Mouse (Mus musculus): ENCODE results near the gene Rbbp8nl.

Gene Rbbp8nl

DNA sequence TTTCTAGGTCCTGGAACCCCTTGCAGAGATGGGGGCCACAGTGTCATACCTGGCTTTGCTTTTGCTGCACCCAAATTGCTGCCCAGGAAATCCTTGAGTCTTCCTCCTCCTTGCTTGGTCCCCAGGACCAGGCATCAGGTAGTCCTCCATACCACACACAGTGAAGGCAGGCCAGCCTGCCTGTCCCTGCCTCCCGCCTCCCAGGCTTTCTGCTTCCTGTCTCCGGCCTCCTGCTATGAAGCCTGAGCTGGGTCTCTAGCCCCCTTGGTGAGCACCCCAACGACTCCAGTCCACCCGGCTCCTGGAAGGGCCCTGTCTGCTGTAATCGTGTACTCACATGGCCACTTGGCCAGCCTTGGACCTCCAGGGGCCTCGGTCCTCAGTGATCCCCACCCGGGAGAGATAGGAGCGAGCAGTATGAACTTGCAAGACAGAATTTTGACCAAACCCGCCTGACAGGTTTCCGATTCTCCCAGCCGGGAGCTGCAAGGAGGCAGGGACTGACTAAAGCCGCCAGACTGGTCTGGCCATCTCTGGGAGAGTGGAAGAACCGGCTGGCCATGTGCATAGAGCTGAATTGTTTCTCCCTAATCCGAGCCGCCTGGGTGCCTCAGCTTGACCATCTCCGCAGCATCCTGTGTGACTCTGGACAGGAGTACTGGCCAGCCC, at the start of gene Rbbp8nl:
TSS of gene Rbbp8nl (minus strand) at position 440 of the 669 bp plus-strand sequence.
- DNase-seq (ENCODE audit: low spot score in 2 of 2): no peak

DNA sequence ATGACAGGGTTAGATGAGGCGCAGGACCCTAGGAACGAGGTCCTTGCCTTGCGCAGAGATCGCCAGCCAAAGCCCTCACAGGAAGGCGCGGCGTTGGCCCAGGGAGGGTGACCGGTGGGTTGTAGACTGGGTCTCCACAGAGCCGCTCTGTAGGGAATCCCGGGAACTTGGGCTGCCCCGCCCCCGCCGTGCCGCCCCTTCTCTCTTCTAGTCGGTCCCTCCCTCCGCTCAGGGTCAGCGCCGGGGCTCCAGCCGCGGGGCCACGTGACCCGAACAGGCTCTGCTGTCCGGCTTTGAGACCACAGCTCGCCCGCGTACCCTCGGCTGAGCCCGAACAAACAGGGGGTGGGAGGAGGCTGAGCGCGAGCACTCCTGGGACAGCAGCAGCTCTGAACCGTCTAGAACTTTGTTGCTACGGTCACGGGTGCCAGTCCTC, 44.9 kb upstream of the Rbbp8nl start, which contains the start of gene Gata5:
TSS of gene Gata5 (minus strand) at position 149 of the 436 bp plus-strand sequence.
- no peak for DNase-seq (ENCODE audit: low spot score in 2 of 2)

DNA sequence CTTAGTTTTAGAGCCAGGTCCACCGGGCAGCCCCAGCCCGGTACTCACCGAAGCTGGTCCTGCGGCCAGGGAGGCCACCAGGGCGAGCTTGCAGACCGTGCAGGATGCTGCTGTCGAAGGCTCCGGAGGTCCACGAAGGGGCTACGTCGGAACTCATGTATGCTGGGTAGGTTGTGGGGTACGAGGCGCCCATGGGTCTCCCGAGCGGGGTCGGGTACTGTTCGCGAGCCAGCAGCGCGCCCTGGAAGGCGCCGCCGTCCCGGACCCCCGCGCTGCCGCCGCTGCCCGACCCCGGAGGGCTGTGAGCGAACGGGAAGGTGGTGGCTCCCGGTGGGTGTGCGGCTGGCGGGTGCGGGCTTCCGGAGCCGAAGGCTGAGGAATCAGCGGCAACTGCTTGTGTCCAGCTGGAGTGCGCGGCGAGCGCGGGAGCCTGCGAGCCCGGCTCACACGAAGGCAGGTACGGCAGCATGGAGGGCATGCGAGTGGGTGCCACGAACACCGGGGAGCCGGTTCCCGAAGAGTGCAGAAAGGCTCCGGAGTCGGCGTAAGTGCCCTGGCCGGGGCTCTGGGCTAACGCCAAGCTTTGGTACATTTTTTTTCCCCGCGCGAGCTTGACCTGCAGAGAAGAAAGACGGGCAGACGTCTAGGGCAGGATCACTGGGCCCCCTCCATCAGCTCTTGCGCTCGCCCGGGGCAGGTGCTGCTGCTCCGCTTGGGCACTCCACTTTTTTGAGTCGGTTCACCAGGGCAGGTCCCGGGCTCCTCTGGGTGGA, 44.3 kb upstream of the Rbbp8nl start:
- no peak for DNase-seq (ENCODE audit: low spot score in 2 of 2)

DNA sequence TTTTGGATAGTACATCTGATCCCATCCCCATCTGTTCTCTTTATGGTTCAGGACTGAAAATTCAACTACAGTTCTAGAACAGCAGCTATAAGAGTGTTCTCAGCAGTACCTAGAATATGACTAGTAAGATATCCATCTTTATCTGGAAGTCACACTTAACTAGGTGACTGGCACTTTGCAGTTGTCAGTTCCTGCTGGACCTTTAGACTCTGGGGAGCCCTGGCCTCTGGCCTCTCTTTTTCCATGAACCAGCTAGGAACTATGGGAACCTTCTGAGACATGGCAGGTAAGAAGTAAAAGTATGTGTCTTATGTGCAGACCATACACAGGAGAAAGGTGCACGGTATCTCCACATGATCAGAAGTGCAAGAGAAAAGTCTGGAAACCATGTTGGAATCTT, 39.8 kb upstream of the Rbbp8nl start:
- DNase-seq (ENCODE audit: low spot score in 2 of 2): no peak

DNA sequence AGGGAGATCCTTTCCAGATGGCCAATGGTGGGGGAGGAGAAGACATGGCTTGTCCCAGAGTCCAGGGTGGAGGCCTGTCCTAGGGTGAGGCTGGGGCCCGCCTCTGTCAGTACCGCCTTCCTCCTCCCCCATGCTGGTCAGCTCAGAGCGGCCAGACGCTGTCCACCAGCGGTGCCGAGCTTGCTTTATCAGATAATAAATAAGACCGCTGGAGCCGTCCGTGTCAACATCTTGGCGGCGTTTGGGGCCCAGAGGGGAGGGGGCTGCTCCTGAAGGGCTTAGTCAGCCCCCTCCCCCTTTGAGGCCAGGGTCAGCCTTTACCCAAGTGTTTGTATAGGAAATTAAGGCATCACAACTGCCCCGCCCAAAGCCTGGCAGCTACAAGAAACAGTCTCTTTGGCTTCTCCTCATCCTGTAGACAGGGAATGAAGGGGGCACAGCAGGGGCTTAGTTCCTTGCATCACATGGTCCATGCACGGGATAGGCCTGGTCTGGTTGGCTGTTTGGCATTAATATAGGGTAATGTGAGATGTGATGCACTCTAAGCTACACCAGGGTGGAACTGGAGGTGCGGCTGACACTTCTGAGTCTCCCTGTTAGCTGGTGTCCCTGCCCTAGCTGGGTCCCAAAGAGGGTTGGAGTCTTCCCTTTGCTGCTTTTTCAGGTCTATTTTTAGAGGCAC, 33.1 kb upstream of the Rbbp8nl start:
- DNase-seq (ENCODE audit: low spot score in 2 of 2): no peak

DNA sequence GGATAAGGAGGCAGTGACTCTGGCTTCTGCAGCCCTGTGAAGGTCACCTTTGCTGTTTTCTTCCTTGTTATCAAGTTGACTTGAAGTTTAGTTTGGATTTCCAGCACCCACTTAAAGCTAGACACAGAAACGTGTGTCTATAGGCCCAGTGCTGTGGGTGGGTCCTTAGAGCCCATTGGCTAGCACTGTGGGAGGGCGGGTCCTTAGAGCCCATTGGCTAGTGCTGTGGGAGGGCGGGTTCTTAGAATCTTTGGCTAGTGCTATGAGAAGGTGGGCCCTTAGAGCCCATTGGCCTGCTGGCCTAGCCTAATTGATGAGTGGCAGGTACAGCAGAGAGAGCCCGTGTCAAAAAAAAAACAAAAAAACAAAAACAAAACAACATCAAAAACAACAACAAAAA, 30.5 kb upstream of the Rbbp8nl start:
- no peak for DNase-seq (ENCODE audit: low spot score in 2 of 2)

DNA sequence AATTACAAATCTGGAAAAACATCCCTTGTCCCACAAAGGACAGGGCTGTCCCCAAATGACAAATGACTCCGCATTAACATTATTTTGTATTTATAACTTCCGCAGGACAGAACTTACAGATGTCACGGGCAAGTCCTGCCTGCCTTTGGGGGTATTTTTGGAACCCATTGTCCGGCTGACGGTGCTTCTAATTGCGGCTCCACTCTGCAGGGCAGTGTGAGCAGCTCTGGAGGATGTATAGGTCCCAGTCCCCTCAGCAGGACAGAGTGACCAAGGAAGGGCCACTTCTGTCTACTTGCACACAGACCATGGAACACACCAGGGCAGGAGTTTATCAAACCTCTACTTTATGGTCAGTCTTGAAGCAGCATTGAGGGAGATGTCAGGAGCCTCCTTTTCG, 27.9 kb upstream of the Rbbp8nl start:
- DNase-seq (ENCODE audit: low spot score in 2 of 2): no peak

DNA sequence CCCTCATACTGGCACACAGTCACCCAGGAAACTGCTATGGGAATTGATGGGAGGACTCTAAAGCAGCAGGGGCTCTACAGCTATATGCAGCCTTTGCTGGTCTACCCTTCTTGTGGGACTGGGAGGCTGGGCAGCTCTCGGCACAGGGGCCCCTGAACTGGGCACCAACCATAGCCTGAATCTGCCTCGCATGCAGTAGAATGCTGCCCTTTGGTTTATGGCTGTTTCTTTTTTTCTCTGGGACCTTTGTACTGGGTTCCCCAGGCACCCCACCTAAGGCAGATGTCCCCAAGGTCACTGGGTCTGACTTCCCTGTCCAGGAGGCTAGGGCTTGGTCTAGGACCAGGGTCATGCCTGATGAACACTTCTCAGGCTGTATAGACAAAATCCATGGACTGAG, 24.6 kb upstream of the Rbbp8nl start:
- DNase-seq (ENCODE audit: low spot score in 2 of 2): no peak

DNA sequence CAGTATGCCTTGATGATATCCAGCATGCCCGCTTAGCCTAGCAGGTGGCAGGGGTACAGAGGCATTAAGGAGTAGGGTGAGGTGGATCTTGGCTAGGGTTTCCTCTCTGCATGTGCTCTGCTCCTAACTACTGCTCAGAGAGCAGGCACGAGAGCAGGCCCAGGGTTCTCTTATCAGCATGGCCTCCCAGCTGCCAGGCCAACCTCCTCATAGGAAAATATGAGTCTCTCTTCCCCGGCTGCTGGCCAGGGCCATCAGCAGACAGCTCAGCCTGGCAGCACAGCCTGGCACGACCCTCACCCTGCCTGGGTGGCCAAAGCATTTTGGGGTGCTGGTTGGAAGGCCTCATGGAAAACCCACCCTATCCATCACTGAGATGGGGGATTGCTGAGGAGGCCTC, 21.5 kb upstream of the Rbbp8nl start:
- DNase-seq (ENCODE audit: low spot score in 2 of 2): no peak

DNA sequence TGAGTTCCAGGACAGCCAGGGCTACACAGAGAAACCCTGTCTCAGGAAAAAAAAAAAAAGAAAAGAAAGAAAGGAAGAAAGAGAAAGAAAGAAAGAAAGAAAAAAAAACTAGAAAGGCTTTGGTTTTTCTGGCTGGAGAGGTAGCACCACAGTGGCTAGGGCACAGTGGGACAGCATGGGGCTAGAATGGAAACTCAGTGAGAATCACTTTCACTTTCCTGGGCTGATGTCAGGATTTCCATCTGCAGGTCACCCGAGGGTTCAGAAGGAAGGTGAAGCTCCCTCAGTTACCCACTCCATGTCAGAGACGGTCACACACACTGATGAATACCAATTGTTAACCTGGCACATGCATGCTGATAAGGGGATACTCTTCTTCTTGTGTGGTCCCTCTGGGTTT, 18.0 kb upstream of the Rbbp8nl start:
- no peak for DNase-seq (ENCODE audit: low spot score in 2 of 2)

DNA sequence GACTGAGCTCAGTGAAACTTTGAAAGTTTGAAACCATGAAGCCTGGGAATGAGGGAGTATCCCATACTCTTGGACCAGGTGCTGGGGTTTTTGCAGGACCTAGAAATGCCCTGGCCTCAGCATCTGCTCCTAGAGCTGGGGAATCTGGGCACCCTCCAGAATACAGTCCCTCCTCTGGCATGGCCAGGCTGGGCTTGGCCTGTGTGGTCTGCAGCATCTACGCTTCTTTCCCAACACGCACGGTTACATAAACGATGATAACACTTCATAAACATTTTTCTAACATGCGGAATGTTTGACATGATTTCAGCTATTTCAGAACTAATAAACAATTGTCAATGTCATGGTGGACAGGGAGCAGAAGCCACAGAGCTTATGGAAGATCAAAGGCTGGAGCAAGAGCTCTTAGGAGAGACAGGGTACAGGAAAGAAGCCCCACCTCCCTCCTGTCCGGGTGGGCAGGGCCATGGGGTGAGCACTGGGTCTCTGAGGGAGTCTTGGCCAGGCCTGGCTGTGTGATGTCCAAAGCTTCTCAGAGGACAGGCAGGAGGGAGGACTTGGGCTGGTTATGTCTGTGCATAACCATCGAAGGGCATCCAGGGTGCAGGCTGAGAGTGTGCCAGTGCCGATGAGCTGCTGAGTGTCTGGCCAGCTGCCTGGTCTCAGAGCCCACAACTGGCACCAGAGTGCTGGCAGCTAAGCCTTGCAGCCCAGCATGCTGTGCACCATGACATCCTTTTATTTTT, 16.9 kb upstream of the Rbbp8nl start:
- DNase-seq (ENCODE audit: low spot score in 2 of 2): no peak

DNA sequence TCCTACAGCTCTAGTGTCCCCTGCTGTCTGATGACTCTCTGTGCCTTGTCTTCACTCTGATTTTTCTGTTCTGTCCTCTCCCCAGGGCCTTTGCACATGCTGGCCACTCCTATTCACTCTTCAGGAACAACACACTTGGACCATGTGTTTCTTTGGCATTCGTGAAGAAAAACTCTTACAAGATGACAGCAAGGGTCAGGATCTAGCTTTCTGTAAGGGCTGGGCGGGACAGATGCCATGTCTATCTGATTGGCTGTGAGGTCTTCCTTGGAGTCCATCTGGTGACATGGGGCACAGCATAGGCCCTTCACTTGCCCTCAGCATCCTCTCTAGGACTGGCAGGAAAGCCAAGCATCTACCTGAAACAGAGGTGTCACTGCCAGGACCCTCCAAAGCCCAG, 16.3 kb upstream of the Rbbp8nl start:
- DNase-seq (ENCODE audit: low spot score in 2 of 2): no peak

DNA sequence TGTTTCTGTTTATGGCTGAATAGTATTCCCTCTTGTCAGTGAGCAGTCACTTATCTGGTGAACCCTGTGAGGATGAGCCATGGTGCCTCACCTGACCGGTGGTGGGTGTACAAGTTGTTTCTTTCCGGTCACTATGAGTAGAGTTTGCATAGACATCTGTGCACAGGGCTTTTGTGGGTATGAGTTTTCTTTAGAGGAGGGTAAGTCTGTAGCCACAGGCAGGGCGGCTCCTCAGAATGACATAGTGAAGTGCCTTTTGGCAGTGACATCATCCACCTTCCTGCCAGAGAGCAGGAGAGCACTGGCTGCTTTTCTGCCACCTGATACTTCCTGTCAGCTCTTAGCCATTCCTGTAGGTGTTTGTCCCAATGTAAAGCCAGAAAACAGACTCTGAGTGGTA, 15.8 kb upstream of the Rbbp8nl start:
- DNase-seq (ENCODE audit: low spot score in 2 of 2): no peak

DNA sequence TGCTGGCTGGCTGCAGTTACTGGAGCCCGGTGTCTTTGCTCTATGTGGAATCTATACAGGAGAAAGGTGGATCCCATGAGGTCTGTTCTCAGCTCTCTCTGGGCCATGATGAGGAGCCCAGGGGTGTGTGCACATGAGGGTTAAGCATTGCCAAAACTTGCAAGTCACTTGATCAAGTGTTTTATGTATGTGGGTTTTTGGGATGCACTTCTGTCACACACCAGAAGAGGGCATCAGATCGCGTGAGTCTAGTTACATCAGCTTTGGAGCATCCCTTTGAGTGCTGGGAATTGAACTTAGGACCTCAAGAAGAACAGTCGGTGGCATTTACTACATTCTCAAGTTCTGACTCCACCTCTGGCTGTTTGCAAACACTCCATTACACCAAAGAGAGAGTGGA, 14.9 kb upstream of the Rbbp8nl start:
- no peak for DNase-seq (ENCODE audit: low spot score in 2 of 2)

DNA sequence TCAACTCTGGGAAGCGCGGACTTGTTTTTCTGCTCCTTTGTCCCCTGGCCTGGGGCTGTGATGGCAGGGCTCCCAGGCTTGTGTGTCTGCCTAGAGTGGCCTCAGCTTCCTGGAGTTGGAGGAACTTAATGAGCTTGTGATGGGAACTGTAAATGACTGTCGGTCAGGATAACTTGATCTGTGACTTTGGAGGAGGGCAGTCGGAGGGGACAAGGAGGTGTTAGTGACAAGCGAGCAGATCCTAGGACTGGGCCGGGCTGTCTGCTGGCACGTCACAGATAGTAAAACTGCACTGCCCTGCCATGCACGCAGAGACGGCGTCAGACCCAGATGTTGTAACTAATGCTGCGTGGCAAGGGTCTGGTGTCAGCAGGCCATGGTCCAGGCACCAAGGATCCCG, 13.8 kb upstream of the Rbbp8nl start:
- DNase-seq (ENCODE audit: low spot score in 2 of 2): no peak

DNA sequence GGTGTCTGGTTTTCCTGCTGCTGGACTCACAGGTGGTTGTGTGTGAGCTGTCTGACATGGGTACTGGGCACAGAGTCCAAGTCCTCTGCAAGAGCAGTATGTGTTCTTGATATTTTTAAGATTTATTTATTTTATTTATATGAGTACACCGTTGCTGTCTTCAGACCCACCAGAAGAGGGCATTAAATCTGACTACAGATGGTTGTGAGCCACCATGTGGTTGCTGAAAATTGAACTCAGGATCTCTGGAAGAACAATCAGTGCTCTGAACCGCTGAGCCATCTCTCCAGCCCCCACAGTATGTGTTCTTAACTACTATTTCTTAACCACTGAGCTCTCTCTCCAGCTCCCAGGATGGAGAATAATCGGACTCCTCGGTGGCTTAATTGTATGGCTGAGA, 12.5 kb upstream of the Rbbp8nl start:
- no peak for DNase-seq (ENCODE audit: low spot score in 2 of 2)

DNA sequence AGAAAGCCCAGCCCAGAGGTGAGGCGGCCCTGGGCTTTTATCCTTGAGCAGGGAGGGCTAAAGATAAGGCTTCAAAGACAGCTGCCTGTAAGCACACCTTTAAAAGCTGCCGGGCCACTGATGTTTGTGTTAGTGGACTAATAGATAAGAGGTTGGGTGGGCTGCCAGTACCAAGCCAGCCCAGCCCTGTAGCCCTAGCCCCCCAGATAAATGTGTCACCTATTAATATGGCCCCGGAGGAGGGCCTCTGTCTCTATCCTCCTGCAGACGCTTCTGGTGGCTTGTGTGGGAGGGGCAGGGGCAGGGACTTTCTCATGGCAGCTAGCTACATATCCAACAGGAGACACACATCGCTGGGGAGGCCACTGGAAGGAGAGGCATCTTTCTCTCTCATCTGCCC, 11.1 kb upstream of the Rbbp8nl start:
- no peak for DNase-seq (ENCODE audit: low spot score in 2 of 2)

DNA sequence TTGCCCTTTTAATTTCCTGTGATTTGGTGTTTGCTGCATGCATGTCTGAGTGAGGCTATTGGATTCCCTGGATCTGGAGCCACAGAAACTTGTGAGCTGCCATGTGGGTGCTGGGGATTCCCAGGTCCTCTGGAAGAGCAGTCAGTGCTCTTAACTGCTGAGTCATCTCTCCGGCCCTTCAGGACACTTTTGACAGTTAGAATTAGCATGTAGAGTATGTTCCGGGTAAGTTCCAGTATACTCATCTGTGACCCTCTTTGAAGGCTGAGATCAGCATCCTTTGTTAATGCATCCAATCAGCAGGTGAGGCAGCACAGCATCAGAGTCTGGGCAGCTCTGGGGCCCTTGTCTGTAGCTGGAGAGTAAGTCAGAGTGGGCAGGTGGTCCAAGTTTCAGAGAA, 10.6 kb upstream of the Rbbp8nl start:
- DNase-seq (ENCODE audit: low spot score in 2 of 2): no peak

DNA sequence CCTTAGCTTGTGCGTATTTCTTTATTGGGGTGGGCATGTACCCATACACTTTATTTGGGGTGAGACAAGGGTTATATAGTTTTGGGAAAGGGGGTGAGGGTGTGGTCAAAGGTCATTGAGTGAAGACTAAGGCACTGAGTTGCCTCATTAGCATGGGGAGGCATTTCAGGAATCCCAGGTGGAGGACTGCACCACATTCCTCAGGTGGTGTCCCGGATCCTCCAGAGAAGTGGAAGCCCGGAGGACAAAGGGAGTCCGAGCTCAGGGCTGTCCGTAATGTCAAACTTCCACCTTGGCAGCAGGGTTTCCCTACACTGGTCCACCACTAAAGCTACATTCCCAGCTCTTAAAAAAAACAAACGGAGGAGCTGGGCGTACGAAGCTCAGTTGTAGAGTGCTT, 3.2 kb upstream of the Rbbp8nl start:
- DNase-seq (ENCODE audit: low spot score in 2 of 2): no peak

DNA sequence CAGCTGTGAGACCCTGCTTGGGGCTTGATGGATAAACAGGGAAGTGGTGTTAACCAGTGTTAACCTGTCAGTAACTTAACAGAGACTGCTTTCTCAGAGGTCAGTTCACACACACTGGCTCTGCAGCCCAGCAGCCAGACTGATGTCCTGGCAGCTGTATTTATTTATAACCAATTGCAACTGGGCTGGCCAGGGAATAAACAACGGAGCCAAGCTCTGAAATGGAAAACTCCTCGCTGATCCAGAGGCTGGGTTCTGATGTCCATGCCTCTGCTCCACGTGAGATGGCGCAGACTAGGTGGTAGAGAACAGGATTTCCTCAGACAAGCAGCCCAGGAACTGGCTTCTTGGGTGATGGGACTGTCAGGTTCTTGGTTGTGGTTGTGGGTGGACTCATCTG, 2.3 kb upstream of the Rbbp8nl start:
- no peak for DNase-seq (ENCODE audit: low spot score in 2 of 2)

DNA sequence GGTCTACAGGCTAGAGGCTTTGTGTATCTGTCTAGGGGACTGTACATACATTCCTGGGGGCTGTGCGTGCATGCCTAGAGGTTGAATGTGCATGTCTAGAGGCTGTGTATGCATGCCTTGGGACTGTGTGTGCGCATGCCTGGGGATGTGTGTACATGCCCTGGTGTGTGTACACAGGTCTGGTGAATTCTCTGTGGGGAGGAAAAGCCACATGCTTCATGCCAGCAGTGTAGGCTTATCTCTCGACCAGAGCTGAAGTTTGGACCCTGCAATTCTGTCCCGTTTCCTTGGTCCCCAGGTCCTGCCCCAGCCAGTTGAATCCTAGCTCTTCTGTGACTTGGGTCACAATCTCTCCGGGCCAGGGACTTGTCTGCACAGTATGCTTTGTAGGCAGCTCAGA, 1.9 kb upstream of the Rbbp8nl start:
- no peak for DNase-seq (ENCODE audit: low spot score in 2 of 2)

DNA sequence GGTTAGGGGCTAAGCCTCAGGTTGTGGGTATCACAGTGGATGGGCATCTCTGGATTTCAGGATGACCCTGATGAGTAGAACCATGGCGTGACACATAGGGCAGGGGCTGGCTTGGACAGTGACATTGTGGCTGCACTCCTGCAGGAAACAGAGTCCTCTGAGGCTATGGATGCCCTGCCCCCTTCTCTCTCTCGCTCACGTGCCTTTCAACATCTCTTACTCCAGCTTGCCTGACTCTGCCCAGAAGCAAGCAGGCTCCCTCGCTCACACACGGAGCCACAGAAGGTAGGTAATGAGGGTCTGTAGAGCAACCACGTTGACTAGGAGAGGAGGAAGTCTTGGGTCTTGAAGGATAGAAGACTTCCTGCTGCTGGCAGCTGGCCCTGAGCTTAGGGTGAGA, 824 bp upstream of the Rbbp8nl start:
- DNase-seq (ENCODE audit: low spot score in 2 of 2): no peak

All from right cerebral cortex, adult 2 months (tissue).